Mouse (Mus musculus) lung, adult 2 months (tissue): ENCODE data around the gene Adad2.

Experiments
- CTCF ChIP-seq: fragments of 200-500 bp; IDR thresholded peaks from 2 replicates; pipeline ENCODE4 v1.5.1; 2011; ENCODE audit warnings: mild to moderate bottlenecking, low read length, control low read depth; ENCODE audit not compliant: insufficient read depth
- POLR2A ChIP-seq: fragments of 200-500 bp; IDR thresholded peaks from 2 replicates; pipeline ENCODE4 v1.6.1; 2011; ENCODE audit warnings: low read depth, mild to moderate bottlenecking, control low read depth, low read length, borderline replicate concordance; ENCODE audit errors: extremely low read depth

GRCm38 (mm10) chr8:119588844-119589243 lies 23.7 kb upstream of the Adad2 start:
- TF ChIP-seq POLR2A (no peak), CTCF (no peak)
